Mouse (Mus musculus): ENCODE measurements around the gene Ret. TPM values are rescaled to one million over a fixed set of nuclear protein-coding genes. Genes with fewer than 3 reads are reported as not detected.

Ret gene
- polyA plus RNA-seq, 1 experiment from 2014 or later: 1.3 TPM

- no peak overlapping the region for H3K4me2 ChIP-seq (replicated peaks)
- no peak overlapping the region for H3K4me3 ChIP-seq
- ATAC-seq (replicated peaks): 0 out of 2 replicates have a peak, but pooled peaks have one; percentile 10
Observed at GRCm38 (mm10) chr6:118195108-118195507, 2.4 kb downstream of the Ret start.

GRCm38 (mm10) chr6:118192882-118193281, 4.6 kb downstream of the Ret start:
- no peak for ATAC-seq (replicated peaks)
- H3K36me3 ChIP-seq: no peaks in the 10 kb centered on the region
- no peaks in the 10 kb centered on the region for H3K9me3 ChIP-seq
- H3K4me2 ChIP-seq (replicated peaks): no peak overlapping the region
- H3K9ac ChIP-seq (replicated peaks): no peak overlapping the region
- H3K4me3 ChIP-seq: no peak overlapping the region
- WGBS: 44% methylated on average over 3 of the region's 3 CpGs
- peaks cover 34% of the 10 kb centered on the region for H3K27me3 ChIP-seq
- peaks cover 7% of the 10 kb centered on the region for H3K4me1 ChIP-seq
- H3K27ac ChIP-seq (replicated peaks): no peak overlapping the region

More at GRCm38 (mm10) chr6:118195108-118195507, 2.4 kb downstream of the Ret start:
- Histone ChIP-seq H3K9me3 (no peaks in the 10 kb centered on the region), H3K9ac (replicated peaks) (no peak overlapping the region), H3K36me3 (no peaks in the 10 kb centered on the region), H3K27ac (replicated peaks) (no peak overlapping the region), H3K27me3 (peaks cover 52% of the 10 kb centered on the region), H3K4me1 (peaks cover 7% of the 10 kb centered on the region)
- 27% methylated on average over 8 of the region's 8 CpGs for WGBS

- Histone ChIP-seq H3K27ac (replicated peaks) (no peak overlapping the region), H3K36me3 (no peaks in the 10 kb centered on the region), H3K4me3 (no peak overlapping the region), H3K9me3 (no peaks in the 10 kb centered on the region), H3K4me1 (peaks cover 7% of the 10 kb centered on the region), H3K9ac (replicated peaks) (no peak overlapping the region), H3K4me2 (replicated peaks) (no peak overlapping the region), H3K27me3 (peaks cover 27% of the 10 kb centered on the region)
- ATAC-seq (replicated peaks): no peak
- WGBS: 64% methylated on average over 4 of the region's 4 CpGs
Observed at GRCm38 (mm10) chr6:118192199-118192598, 5.3 kb downstream of the Ret start.

DNA sequence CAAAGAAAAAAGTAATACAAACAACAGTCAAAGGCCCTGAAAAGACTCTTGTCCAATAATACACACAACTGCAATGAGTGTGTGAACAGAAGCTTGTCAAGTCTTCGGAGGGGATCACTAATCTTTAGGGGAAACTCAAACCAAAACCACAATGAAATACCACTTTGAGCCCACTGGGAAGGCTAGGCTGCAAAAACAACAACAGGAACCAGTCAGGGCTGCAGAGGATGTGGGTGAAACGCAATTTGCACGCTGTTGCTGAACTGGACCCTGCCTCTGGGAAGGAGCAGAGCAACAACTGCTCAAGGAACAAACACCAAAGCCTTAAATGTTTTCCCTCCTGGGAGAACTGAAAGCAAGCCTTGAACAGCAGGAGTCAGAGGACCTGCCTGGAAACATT, 7.8 kb downstream of the Ret start:
- H3K27ac ChIP-seq (replicated peaks): no peak overlapping the region
- peaks cover 2% of the 10 kb centered on the region; the same call in 1 of the 2 replicates for H3K27me3 ChIP-seq
- no peak overlapping the region for H3K4me2 ChIP-seq (replicated peaks)
- no peaks in the 10 kb centered on the region for H3K4me1 ChIP-seq
- WGBS: 63% methylated on average over 3 of the region's 3 CpGs
- H3K4me3 ChIP-seq: no peak overlapping the region
- H3K9me3 ChIP-seq: no peaks in the 10 kb centered on the region
- ATAC-seq (replicated peaks): no peak
- H3K9ac ChIP-seq (replicated peaks): no peak overlapping the region
- H3K36me3 ChIP-seq: no peaks in the 10 kb centered on the region

DNA sequence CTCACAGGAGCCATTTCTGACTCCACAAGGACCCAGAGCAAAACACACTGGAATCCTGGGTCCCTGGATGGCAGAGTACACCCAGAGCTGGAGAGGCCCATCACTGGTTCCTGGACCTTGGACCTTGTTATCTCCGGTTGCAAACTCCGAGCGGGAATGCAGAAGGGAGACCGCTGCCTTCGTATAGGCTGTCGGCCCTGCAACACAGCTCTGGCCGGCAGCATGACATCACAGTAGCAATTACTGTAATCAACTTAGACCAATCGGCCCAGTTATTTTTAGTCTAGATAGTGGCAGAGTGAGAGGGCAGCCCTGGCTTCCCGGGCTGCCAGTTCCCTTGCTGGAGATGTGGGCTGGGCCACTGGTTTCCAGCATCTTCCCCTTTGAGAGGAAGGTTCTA, 8.9 kb downstream of the Ret start:
- no peaks in the 10 kb centered on the region for H3K36me3 ChIP-seq
- no peak overlapping the region for H3K9ac ChIP-seq (replicated peaks)
- no peak for ATAC-seq (replicated peaks)
- no peaks in the 10 kb centered on the region for H3K27me3 ChIP-seq
- H3K27ac ChIP-seq (replicated peaks): no peak overlapping the region
- no peak overlapping the region for H3K4me3 ChIP-seq
- no peaks in the 10 kb centered on the region for H3K9me3 ChIP-seq
- 81% methylated on average over 9 of the region's 9 CpGs for WGBS
- H3K4me2 ChIP-seq (replicated peaks): no peak overlapping the region
- no peaks in the 10 kb centered on the region for H3K4me1 ChIP-seq

DNA sequence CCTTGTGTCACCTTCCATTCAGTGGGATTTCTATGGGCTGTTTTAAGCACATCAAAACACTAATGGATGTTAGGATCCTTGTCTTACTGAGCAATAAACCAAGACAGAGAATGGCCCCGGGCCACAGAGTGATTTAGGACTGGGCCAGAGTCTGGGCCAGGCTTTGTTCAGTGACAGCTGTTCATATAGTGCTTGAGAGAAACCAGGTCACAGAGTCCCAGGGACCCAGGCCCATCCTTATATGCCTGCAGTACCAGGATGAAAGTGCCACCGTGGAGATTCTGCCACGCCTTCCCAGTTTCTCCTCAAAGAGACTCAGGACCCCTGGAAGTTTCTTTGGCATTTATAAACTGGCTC, 10.3 kb downstream of the Ret start:
- no peaks in the 10 kb centered on the region for H3K9me3 ChIP-seq
- ATAC-seq (replicated peaks): no peak
- no peak overlapping the region for H3K4me2 ChIP-seq (replicated peaks)
- H3K4me1 ChIP-seq: no peaks in the 10 kb centered on the region
- 79% methylated on average over 3 of the region's 3 CpGs for WGBS
- H3K27ac ChIP-seq (replicated peaks): no peak overlapping the region
- H3K27me3 ChIP-seq: no peaks in the 10 kb centered on the region
- no peak overlapping the region for H3K9ac ChIP-seq (replicated peaks)
- no peaks in the 10 kb centered on the region for H3K36me3 ChIP-seq
- no peak overlapping the region for H3K4me3 ChIP-seq

DNA sequence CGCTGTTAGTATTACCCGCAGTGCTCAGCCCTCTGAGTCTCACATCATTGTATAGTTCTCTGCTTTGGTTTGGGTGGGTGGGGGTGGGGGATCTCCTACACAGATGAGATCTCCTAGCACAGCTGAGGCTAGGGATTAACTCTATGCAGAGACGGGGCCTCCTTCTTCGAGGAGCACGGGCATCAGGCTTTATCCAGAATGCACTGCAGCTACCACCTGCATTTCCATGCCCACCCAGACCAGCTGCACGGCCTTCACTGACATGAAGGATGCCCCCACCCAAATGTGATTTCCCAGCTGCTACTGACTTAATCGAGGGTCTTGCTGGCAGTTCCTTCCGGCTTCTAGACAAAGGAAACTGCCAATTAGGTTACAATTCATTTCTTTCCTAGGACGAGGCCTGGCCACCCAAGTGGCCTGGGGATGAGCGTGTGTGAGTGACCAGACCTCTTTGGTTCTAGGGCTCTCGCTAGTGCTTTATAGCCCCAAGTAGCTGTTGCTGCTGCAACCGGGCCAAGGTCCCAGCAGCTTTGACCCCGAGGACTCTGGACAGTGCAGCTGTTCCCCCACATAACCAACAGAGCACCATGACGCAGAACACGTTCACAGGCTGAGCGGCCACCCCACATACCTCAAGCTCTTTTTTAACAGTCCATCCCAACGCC, 10.8 kb downstream of the Ret start:
- H3K36me3 ChIP-seq: no peaks in the 10 kb centered on the region
- no peak overlapping the region for H3K4me2 ChIP-seq (replicated peaks)
- no peaks in the 10 kb centered on the region for H3K4me1 ChIP-seq
- no peak for ATAC-seq (replicated peaks)
- H3K4me3 ChIP-seq: no peak overlapping the region
- no peaks in the 10 kb centered on the region for H3K27me3 ChIP-seq
- no peaks in the 10 kb centered on the region for H3K9me3 ChIP-seq
- H3K9ac ChIP-seq (replicated peaks): no peak overlapping the region
- H3K27ac ChIP-seq (replicated peaks): no peak overlapping the region
- 48% methylated on average over 17 of the region's 17 CpGs for WGBS

GRCm38 (mm10) chr6:118184126-118184525, 13.4 kb downstream of the Ret start:
- no peaks in the 10 kb centered on the region for H3K36me3 ChIP-seq
- no peaks in the 10 kb centered on the region for H3K27me3 ChIP-seq
- ATAC-seq (replicated peaks): no peak
- no peaks in the 10 kb centered on the region for H3K9me3 ChIP-seq
- 89% methylated on average over 10 of the region's 10 CpGs for WGBS
- H3K4me3 ChIP-seq: no peak overlapping the region
- no peak overlapping the region for H3K4me2 ChIP-seq (replicated peaks)
- peaks cover 4% of the 10 kb centered on the region; the same call in 1 of the 2 replicates for H3K4me1 ChIP-seq
- no peak overlapping the region for H3K9ac ChIP-seq (replicated peaks)
- no peak overlapping the region for H3K27ac ChIP-seq (replicated peaks)

- no peak overlapping the region for H3K4me2 ChIP-seq (replicated peaks)
- peak; percentile 59; the same call in 1 of the 2 replicates for ATAC-seq (replicated peaks)
- no peaks in the 10 kb centered on the region for H3K9me3 ChIP-seq
- WGBS: 68% methylated on average over 12 of the region's 12 CpGs
- H3K36me3 ChIP-seq: no peaks in the 10 kb centered on the region
- H3K27me3 ChIP-seq: no peaks in the 10 kb centered on the region
- H3K27ac ChIP-seq (replicated peaks): no peak overlapping the region
- no peak overlapping the region for H3K4me3 ChIP-seq
- peaks cover 4% of the 10 kb centered on the region; the same call in 1 of the 2 replicates for H3K4me1 ChIP-seq
- H3K9ac ChIP-seq (replicated peaks): no peak overlapping the region
Observed at GRCm38 (mm10) chr6:118180085-118180423, 17.5 kb downstream of the Ret start.

DNA sequence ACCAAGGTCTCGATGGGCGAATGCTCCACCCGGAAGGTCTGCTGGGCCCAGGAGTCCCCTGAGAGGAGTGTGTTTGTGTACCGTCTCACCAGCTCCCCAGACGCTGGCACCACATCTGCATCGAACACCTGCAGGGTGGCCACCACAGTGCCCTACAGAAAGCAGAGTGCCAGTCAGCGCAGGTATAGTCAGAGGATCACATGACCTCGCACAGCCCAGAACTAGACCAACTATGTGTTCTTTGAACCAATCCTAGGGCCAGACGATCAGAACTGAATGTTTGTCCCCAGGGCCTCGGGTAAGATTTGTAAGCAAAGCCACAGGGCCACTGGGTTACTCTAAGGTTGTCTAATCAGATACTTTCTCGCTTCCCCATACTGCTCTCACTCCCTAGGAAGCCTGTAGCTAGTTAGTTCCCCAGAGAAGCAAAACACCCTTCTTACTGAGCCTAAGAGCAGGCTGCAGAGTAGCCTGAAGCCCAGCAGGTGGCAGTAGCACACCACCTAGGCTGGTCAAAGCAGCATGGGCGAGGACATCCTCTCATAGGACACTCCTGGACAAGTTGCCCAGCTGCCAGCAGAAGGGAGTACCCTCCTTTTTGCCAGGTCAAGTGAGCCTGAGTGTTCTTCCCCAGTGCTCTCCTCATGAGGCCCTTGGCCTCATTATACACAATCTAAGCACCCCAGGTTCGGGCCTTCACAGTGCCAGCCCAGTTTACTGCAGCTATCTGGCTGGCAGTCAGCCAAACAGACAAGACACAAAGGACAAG, 18.0 kb downstream of the Ret start:
- WGBS: 60% methylated on average over 13 of the region's 13 CpGs

DNA sequence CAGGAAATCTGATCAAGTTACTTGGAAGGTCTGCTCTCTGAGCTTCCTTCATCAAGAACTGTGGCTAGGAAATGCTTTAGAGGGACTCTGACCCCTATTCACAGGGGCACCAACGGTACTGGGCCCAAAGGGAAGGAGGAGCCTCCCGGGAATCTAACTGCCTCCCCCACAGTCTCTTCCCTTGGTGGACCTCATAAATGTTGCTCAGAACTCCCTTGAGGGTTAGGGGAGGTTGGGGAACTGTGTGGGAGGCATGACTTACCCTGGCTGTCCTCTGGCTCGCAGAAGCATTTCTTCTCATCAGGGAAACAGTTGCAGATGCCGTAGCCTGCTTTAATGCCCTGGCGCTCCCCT, 23.6 kb downstream of the Ret start:
- Histone ChIP-seq H3K9me3 (no peaks in the 10 kb centered on the region), H3K27ac (replicated peaks) (no peak overlapping the region), H3K4me2 (replicated peaks) (no peak overlapping the region), H3K27me3 (no peaks in the 10 kb centered on the region), H3K9ac (replicated peaks) (no peak overlapping the region), H3K4me3 (no peak overlapping the region), H3K4me1 (no peaks in the 10 kb centered on the region), H3K36me3 (no peaks in the 10 kb centered on the region)
- ATAC-seq (replicated peaks): no peak
- WGBS: 86% methylated on average over 5 of the region's 5 CpGs

More for the DNA sequence above, 18.0 kb downstream of the Ret start:
- Histone ChIP-seq H3K27me3 (no peaks in the 10 kb centered on the region), H3K27ac (replicated peaks) (no peak overlapping the region), H3K4me1 (peaks cover 4% of the 10 kb centered on the region; the same call in 1 of the 2 replicates), H3K9me3 (no peaks in the 10 kb centered on the region), H3K4me3 (no peak overlapping the region), H3K4me2 (replicated peaks) (no peak overlapping the region), H3K36me3 (no peaks in the 10 kb centered on the region), H3K9ac (replicated peaks) (no peak overlapping the region)
- peak; percentile 84 for ATAC-seq (replicated peaks)

DNA sequence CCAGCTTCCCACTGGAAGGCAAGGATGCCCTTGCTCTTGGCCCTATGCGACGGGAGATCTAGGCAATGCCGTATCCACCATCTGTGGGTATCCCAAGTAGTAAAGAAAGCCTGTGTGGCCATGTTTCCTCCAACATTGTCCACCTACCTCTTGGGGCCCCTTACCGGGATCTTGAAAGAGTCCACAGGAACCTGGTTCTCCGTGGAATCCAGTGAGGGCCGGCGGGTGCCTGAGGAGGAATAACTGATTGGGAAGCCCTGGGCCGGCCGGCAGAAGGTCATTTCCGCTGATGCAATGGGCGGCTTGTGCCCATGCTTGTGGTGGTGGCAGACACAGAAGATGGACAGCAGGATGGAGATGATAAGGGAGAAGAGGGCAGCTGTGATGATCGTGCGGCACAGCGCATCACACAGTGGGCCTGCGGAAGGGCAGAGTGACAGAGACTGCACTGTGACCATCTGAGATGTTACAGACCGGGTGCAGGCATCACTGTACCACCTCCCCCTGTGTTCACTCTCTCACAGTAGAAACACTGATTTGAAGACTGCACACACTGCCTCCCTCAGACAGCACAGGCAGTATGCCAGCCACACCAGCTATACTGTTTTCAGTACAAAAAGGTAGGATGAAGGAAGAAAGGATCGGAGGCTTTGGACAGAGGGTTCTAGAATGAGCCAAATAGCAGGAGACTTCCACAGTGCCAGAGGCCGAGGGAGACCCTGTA, 24.1 kb downstream of the Ret start:
- Histone ChIP-seq H3K27me3 (no peaks in the 10 kb centered on the region), H3K9me3 (no peaks in the 10 kb centered on the region), H3K36me3 (no peaks in the 10 kb centered on the region), H3K4me3 (no peak overlapping the region), H3K4me2 (replicated peaks) (no peak overlapping the region), H3K27ac (replicated peaks) (no peak overlapping the region), H3K4me1 (no peaks in the 10 kb centered on the region), H3K9ac (replicated peaks) (no peak overlapping the region)
- ATAC-seq (replicated peaks): no peak
- WGBS: 92% methylated on average over 18 of the region's 18 CpGs

Measured in forebrain, embryonic 15.5 days (tissue).